Comparison of ENCODE assay signal across 25 mouse cellular contexts in the genomic region with DNA sequence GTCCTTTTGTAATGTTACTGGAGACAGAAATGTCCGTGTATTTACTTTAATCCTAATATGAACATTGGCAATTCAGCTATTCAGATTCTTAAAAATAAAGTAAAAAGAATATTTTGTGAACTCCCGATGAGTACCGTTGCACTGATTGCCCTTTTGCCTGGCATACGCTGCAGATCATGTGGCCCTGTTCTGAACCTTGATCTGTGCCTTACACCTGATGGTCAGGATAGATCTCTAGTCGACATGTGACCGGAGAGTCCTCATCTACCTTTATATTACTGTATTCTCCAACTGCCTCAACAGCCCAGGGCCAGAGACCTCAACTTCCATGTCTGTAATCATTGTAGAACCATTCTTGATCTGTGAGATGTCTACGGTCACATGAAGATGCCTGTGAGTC. TPM values are rescaled to one million over a fixed set of nuclear protein-coding genes. Genes with fewer than 3 reads are reported as not detected.
A peak's percentile ranks its signal among the peaks of the same experiment; 100 is the strongest.
DNase-seq lines count a peak whose midpoint lies in the region; ATAC-seq and TF ChIP-seq lines count a peak whose summit lies in the region.
"Had no signal": no experiment of that assay in that cellular context is flagged by ENCODE, and none has a peak within 500 bp of the region (broad histone marks: within the 10 kb centered on the region; RNA-seq: fewer than 3 reads in every experiment).

No protein-coding gene starts in this region.

- H3K9ac ChIP-seq in intestine, embryonic 16.5 days (ENCODE audit: low read depth, low read length), result no peak overlapping the region
- no peak overlapping the region for H3K9ac ChIP-seq in intestine, embryonic 15.5 days
- no peak overlapping the region for H3K9ac ChIP-seq in kidney, embryonic 15.5 days
- H3K9ac ChIP-seq in liver, adult 2 months (ENCODE audit: low read depth, low read length), result no peak overlapping the region
- H3K9ac ChIP-seq in liver, embryonic 12.5 days, result no peak overlapping the region
- H3K9ac ChIP-seq: forebrain, embryonic 13.5 days; heart, embryonic 13.5 days; hindbrain, embryonic 14.5 days had no signal

- no peak for TF ChIP-seq POLR2A in liver, adult 2 months (IDR thresholded peaks at IDR 0.05; ENCODE audit: extremely low read depth, insufficient read depth, low read length)

- H3K4me2 ChIP-seq in intestine, embryonic 16.5 days (ENCODE audit: low read depth, low read length), result no peak overlapping the region
- H3K4me2 ChIP-seq in intestine, embryonic 15.5 days (replicated peaks), result no peak overlapping the region
- no peak overlapping the region for H3K4me2 ChIP-seq in kidney, embryonic 15.5 days
- no peak overlapping the region for H3K4me2 ChIP-seq in liver, embryonic 12.5 days
- H3K4me2 ChIP-seq: forebrain, embryonic 13.5 days; heart, embryonic 13.5 days; hindbrain, embryonic 14.5 days had no signal

- H3K27ac ChIP-seq in intestine, embryonic 16.5 days (ENCODE audit: low read length), result no peak overlapping the region
- no peak overlapping the region for H3K27ac ChIP-seq in intestine, embryonic 15.5 days
- no peak overlapping the region for H3K27ac ChIP-seq in kidney, embryonic 15.5 days
- no peak overlapping the region for H3K27ac ChIP-seq in liver, adult 2 months (replicated peaks; ENCODE audit: insufficient read depth, low read depth, low read length)
- no peak overlapping the region for H3K27ac ChIP-seq in liver, embryonic 12.5 days
- H3K27ac ChIP-seq: forebrain, embryonic 10.5 days; forebrain, embryonic 13.5 days; heart, adult 2 months; heart, embryonic 10.5 days; heart, embryonic 13.5 days; hindbrain, embryonic 14.5 days had no signal

- no peaks in the 10 kb centered on the region for H3K27me3 ChIP-seq in intestine, embryonic 16.5 days (replicated peaks; ENCODE audit: control insufficient read depth, insufficient read depth, low read length)
- no peaks in the 10 kb centered on the region for H3K27me3 ChIP-seq in intestine, embryonic 15.5 days (replicated peaks)
- H3K27me3 ChIP-seq in kidney, embryonic 15.5 days, result no peaks in the 10 kb centered on the region
- H3K27me3 ChIP-seq in liver, adult 2 months (ENCODE audit: control insufficient read depth, insufficient read depth, low read length), result no peaks in the 10 kb centered on the region
- H3K27me3 ChIP-seq in liver, embryonic 12.5 days (replicated peaks), result no peaks in the 10 kb centered on the region
- H3K27me3 ChIP-seq: forebrain, embryonic 13.5 days; heart, embryonic 13.5 days had no signal

- DNase-seq in kidney, adult 9 months, result peak; percentile 24
- peak; percentile 84 for DNase-seq in liver, adult 2 months (ENCODE audit: extremely low read depth, low read depth, low spot score)
- DNase-seq: adrenal gland, adult 8-10 months; adrenal gland, postnatal 25 days; cerebellum, adult 11-12 months; cerebellum, adult 8-10 months; cerebellum, postnatal 10 days; cerebellum, postnatal 36 days; gastrocnemius, postnatal 10 days; gastrocnemius, postnatal 36 days; heart, adult 2 months; heart, postnatal 14 days; heart, postnatal 4 days had no signal

- no peaks in the 10 kb centered on the region for H3K4me1 ChIP-seq in intestine, embryonic 16.5 days (ENCODE audit: control insufficient read depth, insufficient read depth, low read length)
- H3K4me1 ChIP-seq in intestine, embryonic 15.5 days (replicated peaks), result no peaks in the 10 kb centered on the region
- H3K4me1 ChIP-seq in kidney, embryonic 15.5 days, result 0 out of 2 replicates have a peak, but pooled peaks cover 2% of the 10 kb centered on the region
- H3K4me1 ChIP-seq in liver, adult 2 months (ENCODE audit: control insufficient read depth, insufficient read depth, low read length), result peaks cover 3% of the 10 kb centered on the region; the same call in 1 of the 2 replicates
- 0 out of 2 replicates have a peak, but pooled peaks cover under 1% of the 10 kb centered on the region for H3K4me1 ChIP-seq in liver, embryonic 12.5 days
- H3K4me1 ChIP-seq: forebrain, embryonic 10.5 days; heart, embryonic 10.5 days had no signal

- peak; percentile 59; the same call in 1 of the 2 replicates for ATAC-seq in intestine, embryonic 16.5 days
- ATAC-seq in intestine, embryonic 15.5 days, result no peak
- ATAC-seq in kidney, embryonic 15.5 days (replicated peaks; ENCODE audit: low FRiP score), result no peak
- no peak for ATAC-seq in liver, embryonic 12.5 days
- ATAC-seq: activated CD4-positive, CD25-positive, alpha-beta regulatory T cell, adult 4 months; forebrain, embryonic 13.5 days; forebrain, embryonic 16.5 days had no signal

- 85% methylated on average over 7 of the region's 7 CpGs for WGBS in intestine, embryonic 16.5 days
- WGBS in intestine, embryonic 15.5 days, result 88% methylated on average over 7 of the region's 7 CpGs
- WGBS in kidney, embryonic 15.5 days, result 93% methylated on average over 7 of the region's 7 CpGs
- WGBS in liver, adult 2 months, result 38% methylated on average over 7 of the region's 7 CpGs
- WGBS in liver, embryonic 12.5 days (ENCODE audit: insufficient replicate concordance), result 81% methylated on average over 7 of the region's 7 CpGs

- no peak for TF ChIP-seq CTCF in liver, adult 2 months (IDR thresholded peaks at IDR 0.05; ENCODE audit: low read depth, low read length)

- H3K4me3 ChIP-seq in intestine, embryonic 16.5 days (ENCODE audit: low read length), result no peak overlapping the region
- no peak overlapping the region for H3K4me3 ChIP-seq in intestine, embryonic 15.5 days (replicated peaks)
- no peak overlapping the region for H3K4me3 ChIP-seq in kidney, embryonic 15.5 days (replicated peaks)
- H3K4me3 ChIP-seq in liver, adult 2 months (ENCODE audit: insufficient read depth, low read depth, low read length), result no peak overlapping the region
- H3K4me3 ChIP-seq in liver, embryonic 12.5 days, result no peak overlapping the region
- H3K4me3 ChIP-seq: forebrain, embryonic 10.5 days; forebrain, embryonic 13.5 days; heart, adult 2 months; heart, embryonic 10.5 days; heart, embryonic 13.5 days had no signal

- no peaks in the 10 kb centered on the region for H3K9me3 ChIP-seq in intestine, embryonic 16.5 days (ENCODE audit: control insufficient read depth, low read length)
- H3K9me3 ChIP-seq in intestine, embryonic 15.5 days, result no peaks in the 10 kb centered on the region
- H3K9me3 ChIP-seq in kidney, embryonic 15.5 days (replicated peaks), result no peaks in the 10 kb centered on the region
- no peaks in the 10 kb centered on the region for H3K9me3 ChIP-seq in liver, embryonic 12.5 days (replicated peaks)
- H3K9me3 ChIP-seq: forebrain, embryonic 10.5 days; forebrain, embryonic 13.5 days; heart, embryonic 10.5 days; heart, embryonic 13.5 days had no signal

- H3K79me2 ChIP-seq in liver, adult 2 months (ENCODE audit: control insufficient read depth, insufficient read depth, low read length), result peaks cover 9% of the 10 kb centered on the region; the same call in 1 of the 2 replicates

- no peaks in the 10 kb centered on the region for H3K36me3 ChIP-seq in intestine, embryonic 16.5 days (ENCODE audit: control insufficient read depth, insufficient read depth, low read length)
- no peaks in the 10 kb centered on the region; the same call in 1 of the 2 replicates for H3K36me3 ChIP-seq in intestine, embryonic 15.5 days
- H3K36me3 ChIP-seq in kidney, embryonic 15.5 days, result peaks cover 20% of the 10 kb centered on the region
- H3K36me3 ChIP-seq in liver, adult 2 months (ENCODE audit: control insufficient read depth, insufficient read depth, low read length), result no peaks in the 10 kb centered on the region
- H3K36me3 ChIP-seq in liver, embryonic 12.5 days, result no peaks in the 10 kb centered on the region

RNA-seq across cellular contexts. Expression of a gene that starts 16.0 kb away (rescaled TPM):
- polyA plus RNA-seq in intestine, embryonic 16.5 days (2015; fragmentation: Nextera tagmentation; extraction: Ambion mirVana), result 121 and 129 TPM in 2 replicates
- 120 and 124 TPM in 2 replicates for polyA plus RNA-seq in intestine, embryonic 15.5 days (2015; fragmentation: Nextera tagmentation; extraction: Ambion mirVana)
- polyA plus RNA-seq in kidney, embryonic 15.5 days (2015; fragmentation: Nextera tagmentation; extraction: Ambion mirVana), result 113 and 129 TPM in 2 replicates
- total RNA-seq in liver, adult 2 months (2014; rRNA removed), result 34.0 and 41.2 TPM in 2 replicates
- polyA plus RNA-seq in liver, adult 2 months (2012; rRNA removed), result 7.6 and 13.1 TPM in 2 replicates
- 52.3 and 53.7 TPM in 2 replicates for polyA plus RNA-seq in liver, embryonic 12.5 days (2016; fragmentation: Nextera tagmentation; extraction: Ambion mirVana)

RNA-seq across cellular contexts. Expression of a gene that starts 17.3 kb away (rescaled TPM):
- 120 and 128 TPM in 2 replicates for polyA plus RNA-seq in intestine, embryonic 16.5 days (2015; fragmentation: Nextera tagmentation; extraction: Ambion mirVana)
- polyA plus RNA-seq in intestine, embryonic 15.5 days (2015; fragmentation: Nextera tagmentation; extraction: Ambion mirVana), result 134 and 183 TPM in 2 replicates
- polyA plus RNA-seq in kidney, embryonic 15.5 days (2015; fragmentation: Nextera tagmentation; extraction: Ambion mirVana), result 228 and 230 TPM in 2 replicates
- 26.7 and 28.6 TPM in 2 replicates for total RNA-seq in liver, adult 2 months (2014; rRNA removed)
- polyA plus RNA-seq in liver, adult 2 months (2012; rRNA removed), result 6.8 and 9.3 TPM in 2 replicates
- 43.7 and 46.7 TPM in 2 replicates for polyA plus RNA-seq in liver, embryonic 12.5 days (2016; fragmentation: Nextera tagmentation; extraction: Ambion mirVana)

RNA-seq across cellular contexts. Expression of a gene that starts 59.5 kb away (rescaled TPM):
- polyA plus RNA-seq in intestine, embryonic 16.5 days (2015; fragmentation: Nextera tagmentation; extraction: Ambion mirVana), result 4.5 and 4.6 TPM in 2 replicates
- polyA plus RNA-seq in intestine, embryonic 15.5 days (2015; fragmentation: Nextera tagmentation; extraction: Ambion mirVana), result 4.4 and 4.7 TPM in 2 replicates
- polyA plus RNA-seq in kidney, embryonic 15.5 days (2015; fragmentation: Nextera tagmentation; extraction: Ambion mirVana), result 14.6 and 15.1 TPM in 2 replicates
- total RNA-seq in liver, adult 2 months (2014; rRNA removed), result 0.74 and 1.6 TPM in 2 replicates
- 0.99 and 1.1 TPM in 2 replicates for polyA plus RNA-seq in liver, adult 2 months (2012; rRNA removed)
- 2.4 and 3.1 TPM in 2 replicates for polyA plus RNA-seq in liver, embryonic 12.5 days (2016; fragmentation: Nextera tagmentation; extraction: Ambion mirVana)
- total RNA-seq: granulocyte monocyte progenitor cell, adult 5-6 weeks had no signal
